Mouse (Mus musculus): ENCODE data around the gene Gm4847. TPM values are rescaled to one million over a fixed set of nuclear protein-coding genes. Genes with fewer than 3 reads are reported as not detected.

Gene Gm4847
- polyA plus RNA-seq (2012; rRNA removed) = not detected in 2 replicates

DNA sequence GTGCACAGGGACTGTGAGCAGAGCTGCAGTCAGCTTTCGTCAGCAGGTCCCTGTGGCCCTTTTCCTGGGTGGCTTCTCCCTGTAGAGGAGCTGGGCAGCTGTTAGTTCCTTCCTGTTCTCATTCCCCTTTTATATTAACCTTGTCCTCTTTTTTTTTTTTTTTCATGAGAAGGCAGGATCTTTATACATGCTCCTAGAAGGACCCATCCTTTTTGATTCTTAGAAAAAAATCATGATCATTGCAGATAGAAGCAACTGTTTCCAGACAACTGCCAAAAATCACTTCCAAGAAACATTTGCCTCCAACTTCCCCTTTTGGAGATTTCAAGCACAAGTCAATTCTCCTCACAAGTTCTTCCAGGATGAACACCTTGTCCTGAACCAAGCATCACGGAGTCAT, at the start of gene Gm4847:
Gm4847 (minus strand) TSS at position 101 of the 400 bp plus-strand sequence.
- TF ChIP-seq POLR2A (IDR thresholded peaks at IDR 0.05; ENCODE audit: borderline replicate concordance, extremely low read depth, low read depth, low read length) (no peak), CTCF (IDR thresholded peaks at IDR 0.05; ENCODE audit: insufficient read depth, low read length) (no peak)
- Histone ChIP-seq H3K4me3 (replicated peaks; ENCODE audit: extremely low read depth, low read depth, low read length) (no peak within 1 kb of the TSS), H3K4me1 (ENCODE audit: control insufficient read depth, insufficient read depth, low read length) (no peaks in the 10 kb centered on the region)
- DNase-seq = no peak
- WGBS = 74% methylated on average over 2 of the region's 2 CpGs

DNA sequence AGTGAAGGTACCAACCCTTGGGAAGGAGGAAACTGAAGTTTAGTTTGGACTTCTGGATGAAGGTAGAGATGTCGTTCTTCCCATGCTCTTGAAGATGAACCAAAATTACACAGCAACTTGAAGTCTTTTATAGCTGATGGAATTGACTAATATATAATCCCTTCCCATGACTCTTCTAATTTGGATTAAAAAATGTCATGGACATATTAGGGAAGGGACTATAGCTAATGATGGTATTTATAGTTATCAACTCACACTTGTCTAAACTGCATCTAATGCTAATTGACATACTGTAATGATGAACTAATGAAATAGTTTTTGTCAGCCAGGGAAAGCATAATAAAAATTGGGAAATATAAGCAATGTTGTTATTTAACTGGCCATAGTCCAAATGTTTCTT, 34.3 kb upstream of the Gm4847 start, which contains the start of gene Fmo9:
Fmo9 (minus strand) TSS at position 101 of the 400 bp plus-strand sequence.
- no peak for DNase-seq
- Histone ChIP-seq H3K4me3 (replicated peaks; ENCODE audit: extremely low read depth, low read depth, low read length) (no peak within 1 kb of the TSS), H3K4me1 (ENCODE audit: control insufficient read depth, insufficient read depth, low read length) (no peaks in the 10 kb centered on the region)
- TF ChIP-seq POLR2A (IDR thresholded peaks at IDR 0.05; ENCODE audit: borderline replicate concordance, extremely low read depth, low read depth, low read length) = no peak
- TF ChIP-seq CTCF (IDR thresholded peaks at IDR 0.05; ENCODE audit: insufficient read depth, low read length) = no peak
- WGBS = 79% methylated on average over 1 of the region's 1 CpGs

DNA sequence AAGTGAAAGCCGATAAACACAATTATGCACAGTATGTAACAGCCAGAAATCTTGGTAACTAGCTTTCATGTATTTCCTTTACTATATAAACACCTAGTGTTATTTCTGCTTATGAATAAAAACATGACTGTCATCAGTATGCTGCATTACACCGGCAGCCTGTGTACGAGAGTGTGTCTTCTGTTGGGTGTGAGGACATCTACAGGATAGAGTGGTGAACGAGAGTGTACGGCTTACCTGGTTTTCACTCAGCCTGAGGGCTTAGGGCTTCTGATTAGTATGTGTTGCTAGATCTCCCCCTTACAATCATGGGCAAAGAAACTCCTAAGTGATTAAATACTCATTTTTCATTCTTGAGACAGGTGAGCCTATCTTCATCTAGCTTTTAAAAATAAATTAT, 21.8 kb upstream of the Gm4847 start:
- TF ChIP-seq CTCF (IDR thresholded peaks at IDR 0.05; ENCODE audit: insufficient read depth, low read length) (no peak), POLR2A (IDR thresholded peaks at IDR 0.05; ENCODE audit: borderline replicate concordance, extremely low read depth, low read depth, low read length) (no peak)
- Histone ChIP-seq H3K4me3 (replicated peaks; ENCODE audit: extremely low read depth, low read depth, low read length) (no peak overlapping the region), H3K4me1 (ENCODE audit: control insufficient read depth, insufficient read depth, low read length) (no peaks in the 10 kb centered on the region)
- 85% methylated on average over 5 of the region's 5 CpGs for WGBS
- no peak for DNase-seq

DNA sequence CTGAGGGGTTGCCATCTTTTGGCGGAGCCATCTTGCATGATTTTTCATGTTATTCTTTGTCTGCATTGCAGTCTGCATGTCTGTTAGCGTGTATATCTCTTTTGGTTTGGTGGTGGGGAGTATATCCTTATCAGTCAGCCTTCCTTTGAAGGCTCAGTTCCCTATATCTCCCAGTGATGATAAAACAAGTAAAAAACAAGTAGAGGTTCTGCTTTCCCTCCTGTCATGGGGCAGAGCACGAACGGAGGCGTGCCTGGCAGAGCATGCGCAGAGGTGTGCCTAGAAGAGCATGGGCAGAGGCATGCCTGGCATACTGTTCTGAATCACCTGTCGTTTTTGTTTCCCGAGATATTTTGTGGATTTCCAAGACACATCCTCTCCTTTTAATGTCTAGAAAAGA, 13.3 kb upstream of the Gm4847 start:
- TF ChIP-seq CTCF (IDR thresholded peaks at IDR 0.05; ENCODE audit: insufficient read depth, low read length) = no peak
- no peak for TF ChIP-seq POLR2A (IDR thresholded peaks at IDR 0.05; ENCODE audit: borderline replicate concordance, extremely low read depth, low read depth, low read length)
- Histone ChIP-seq H3K4me3 (replicated peaks; ENCODE audit: extremely low read depth, low read depth, low read length) (no peak overlapping the region), H3K4me1 (ENCODE audit: control insufficient read depth, insufficient read depth, low read length) (no peaks in the 10 kb centered on the region)
- no peak for DNase-seq
- WGBS = 81% methylated on average over 8 of the region's 8 CpGs

Other genes starting within 250 kb of the Gm4847 start
- 4.2 and 6.3 TPM in 2 replicates for gene Pogk, start 237.8 kb downstream of the Gm4847 start, polyA plus RNA-seq (2012; rRNA removed)
- not detected in 2 replicates for gene Gm4846, start 150.1 kb downstream of the Gm4847 start, polyA plus RNA-seq (2012; rRNA removed)
- gene Fmo9, start 34.2 kb upstream of the Gm4847 start, polyA plus RNA-seq (2012; rRNA removed) = not detected in 2 replicates